Mouse (Mus musculus): Measurements from ENCODE around the gene Lsm4.

Gene Lsm4

GRCm38 (mm10) chr8:70678679-70679078 is 5.6 kb downstream of the Lsm4 start:
- no peak for DNase-seq (ENCODE audit: low spot score in 2 of 2)

- DNase-seq (ENCODE audit: low spot score in 2 of 2) = no peak
Observed at GRCm38 (mm10) chr8:70679404-70679803, 6.4 kb downstream of the Lsm4 start.

DNA sequence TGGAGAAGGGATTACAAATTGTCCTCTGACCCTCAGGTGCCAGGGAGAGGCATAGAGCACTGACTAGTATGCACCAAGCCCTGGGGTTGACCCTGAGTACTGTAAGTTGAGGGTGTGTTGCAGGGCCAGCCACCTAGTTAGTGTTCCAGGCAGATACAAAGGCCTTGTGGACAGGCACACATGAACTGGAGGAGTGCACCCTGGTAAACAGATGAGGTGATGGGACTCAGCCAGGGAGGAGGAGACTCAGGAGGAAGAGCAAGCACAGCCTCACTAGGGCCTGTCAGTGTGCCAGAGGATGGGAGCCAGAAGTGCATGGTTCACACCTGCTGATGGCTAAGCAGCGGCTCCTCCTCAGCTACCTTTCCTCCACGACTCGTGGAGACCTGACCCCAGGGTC is 7.0 kb downstream of the Lsm4 start:
- no peak for DNase-seq (ENCODE audit: low spot score in 2 of 2)

- DNase-seq (ENCODE audit: low spot score in 2 of 2) = no peak
Observed at GRCm38 (mm10) chr8:70681410-70681809, 8.4 kb downstream of the Lsm4 start.

DNA sequence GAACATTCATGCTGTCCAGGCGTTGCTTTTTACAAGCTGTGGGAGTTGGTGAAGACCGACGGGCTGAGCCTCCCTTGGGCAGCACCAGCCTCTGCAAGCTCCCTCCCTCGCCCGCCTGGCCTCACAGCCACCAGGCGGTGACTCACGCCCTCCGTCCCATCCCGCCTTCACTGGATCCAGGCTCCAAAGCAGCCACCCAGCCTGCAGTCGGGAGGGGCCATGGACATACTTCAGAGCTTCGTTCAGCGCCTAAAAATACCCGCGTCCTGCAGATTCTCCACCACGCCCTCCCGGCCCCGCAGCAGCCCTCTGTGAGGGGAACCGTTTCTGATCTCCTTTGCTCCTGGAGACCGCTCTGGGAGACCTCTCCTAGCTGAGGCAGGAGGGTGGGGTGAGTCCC is 9.1 kb downstream of the Lsm4 start:
- DNase-seq (ENCODE audit: low spot score in 2 of 2) = peak in 1 of 2 experiments; percentile 72

DNA sequence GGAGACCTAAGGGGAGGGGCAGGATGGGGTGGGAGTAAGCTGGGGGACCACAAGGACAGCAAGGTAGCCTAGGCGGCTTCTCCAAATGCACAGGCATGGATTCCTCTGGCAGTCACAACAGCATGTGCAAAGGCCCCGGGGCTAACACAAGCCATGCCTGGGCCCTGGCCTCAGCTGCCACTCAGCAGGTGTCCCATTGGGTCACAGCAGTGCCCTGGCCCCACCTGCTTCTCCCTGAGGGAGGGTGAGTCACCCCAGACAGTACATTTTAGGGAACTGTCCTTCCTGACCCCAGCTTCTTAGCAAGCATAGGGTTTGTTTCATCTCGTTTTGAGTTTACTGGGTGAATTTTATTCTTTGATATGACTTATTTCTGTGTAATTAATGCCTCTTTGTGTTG is 9.6 kb downstream of the Lsm4 start:
- no peak for DNase-seq (ENCODE audit: low spot score in 2 of 2)

DNA sequence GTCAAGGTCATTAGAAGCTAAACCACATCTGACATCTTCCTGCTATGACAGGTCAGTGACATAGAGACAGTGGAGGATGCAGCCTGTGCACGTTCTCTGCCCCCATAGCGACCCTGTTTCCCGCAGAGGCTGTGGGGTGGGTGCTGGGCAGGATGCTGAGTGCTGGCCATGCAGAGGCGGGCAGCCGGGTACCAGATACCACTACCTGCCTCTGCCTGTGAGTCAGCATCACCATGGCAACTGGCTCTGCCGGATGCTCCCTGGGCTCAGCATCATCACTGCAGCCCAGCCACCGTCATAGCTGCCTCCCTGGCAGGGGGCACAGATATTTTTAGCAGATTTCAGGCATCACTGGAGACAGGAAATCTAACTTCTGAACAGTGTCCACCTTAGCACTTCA is 11.2 kb downstream of the Lsm4 start:
- DNase-seq (ENCODE audit: low spot score in 2 of 2) = peak; percentile 84 to 91

DNA sequence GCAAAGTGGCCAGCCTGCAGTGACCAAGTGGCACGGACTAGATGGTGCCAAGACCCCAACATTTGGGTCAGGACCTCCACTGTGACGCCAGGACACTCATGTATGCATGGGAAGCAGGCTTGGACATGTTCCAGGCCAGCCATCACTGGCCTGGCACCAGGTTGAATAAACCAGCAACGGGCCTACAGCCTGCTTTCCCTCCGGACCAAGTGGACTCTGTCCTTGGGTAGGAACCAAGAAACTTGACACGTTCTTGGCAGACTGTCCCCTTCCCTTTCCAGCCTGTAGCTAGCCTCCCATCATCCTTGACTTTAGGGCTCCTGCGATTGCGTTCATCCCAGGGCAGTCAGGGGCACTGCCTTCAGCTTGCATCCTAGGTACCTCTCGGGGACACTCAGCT is 14.5 kb downstream of the Lsm4 start:
- no peak for DNase-seq (ENCODE audit: low spot score in 2 of 2)

DNA sequence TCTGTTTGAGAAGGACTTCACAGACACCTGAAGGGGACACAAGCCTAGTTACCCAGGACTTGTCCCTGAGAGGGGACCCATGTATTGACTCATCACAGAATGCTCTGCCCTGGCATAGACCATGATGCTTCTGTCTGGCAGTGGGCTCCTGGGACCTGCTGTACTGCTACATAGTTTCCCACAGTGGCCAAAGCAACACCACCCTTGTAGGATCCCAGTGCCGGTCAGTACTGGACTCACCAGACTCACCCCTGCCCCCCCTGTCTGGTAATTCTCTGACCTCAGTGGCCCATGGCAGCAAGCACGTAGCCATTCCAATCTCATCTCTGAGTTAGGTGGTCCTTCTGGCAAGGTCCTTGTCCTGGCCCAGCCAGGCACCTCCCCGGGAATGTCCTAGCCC is 15.1 kb downstream of the Lsm4 start:
- no peak for DNase-seq (ENCODE audit: low spot score in 2 of 2)

- no peak for DNase-seq (ENCODE audit: low spot score in 2 of 2)
Observed at GRCm38 (mm10) chr8:70689892-70690390, 16.9 kb downstream of the Lsm4 start.

GRCm38 (mm10) chr8:70691230-70691629 is 18.2 kb downstream of the Lsm4 start:
- no peak for DNase-seq (ENCODE audit: low spot score in 2 of 2)

DNA sequence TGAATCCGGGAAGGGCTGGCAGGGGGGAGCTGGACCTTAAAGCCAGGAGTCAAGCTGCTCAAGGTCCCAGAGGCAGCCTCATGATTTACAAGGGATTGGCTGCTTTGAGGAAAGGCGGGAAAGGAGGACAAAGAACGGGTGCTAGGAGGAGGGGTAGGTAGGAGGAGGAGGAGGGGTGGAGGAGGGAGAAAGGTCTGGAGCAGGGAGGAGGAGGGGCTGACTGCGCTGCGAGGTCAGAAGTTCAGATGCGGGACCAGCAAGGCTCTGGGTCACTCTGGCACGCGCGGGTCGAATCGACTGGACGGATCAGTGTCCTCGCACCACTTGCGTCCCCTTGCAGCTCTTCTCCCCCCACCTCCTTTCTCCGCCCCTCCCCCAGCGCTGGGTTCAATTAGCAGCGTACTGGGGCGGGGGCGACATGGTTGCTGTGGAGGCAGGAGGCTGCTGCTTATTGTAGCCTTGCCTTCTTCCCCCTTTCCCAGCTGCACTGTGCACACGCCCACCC is 18.7 kb downstream of the Lsm4 start:
- DNase-seq (ENCODE audit: low spot score in 2 of 2) = no peak

GRCm38 (mm10) chr8:70693636-70694035 is 20.6 kb downstream of the Lsm4 start:
- DNase-seq (ENCODE audit: low spot score in 2 of 2) = no peak

GRCm38 (mm10) chr8:70695318-70696018 is 22.4 kb downstream of the Lsm4 start:
- no peak for DNase-seq (ENCODE audit: low spot score in 2 of 2)

GRCm38 (mm10) chr8:70696019-70696885 is 23.2 kb downstream of the Lsm4 start:
- DNase-seq (ENCODE audit: low spot score in 2 of 2) = no peak

DNA sequence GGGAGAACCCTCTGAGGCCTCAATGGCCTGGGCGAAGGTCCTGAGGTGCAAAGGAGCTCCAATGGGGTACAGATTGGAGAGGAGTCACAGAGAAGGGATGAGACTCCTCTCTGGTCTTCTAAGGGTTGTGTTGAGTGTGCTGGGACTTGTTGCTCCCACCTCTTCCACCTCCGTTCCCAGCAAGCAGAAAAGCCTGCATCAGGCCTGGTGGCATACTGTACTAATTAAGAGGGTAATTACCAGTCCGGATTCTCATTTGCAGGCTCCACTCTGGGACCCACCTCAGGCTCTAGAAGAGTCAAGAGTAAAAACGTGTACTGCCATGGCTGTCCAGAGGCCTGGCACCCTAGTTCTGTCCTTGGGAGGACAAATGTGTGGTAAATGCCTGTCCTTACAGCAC is 23.9 kb downstream of the Lsm4 start:
- no peak for DNase-seq (ENCODE audit: low spot score in 2 of 2)

DNA sequence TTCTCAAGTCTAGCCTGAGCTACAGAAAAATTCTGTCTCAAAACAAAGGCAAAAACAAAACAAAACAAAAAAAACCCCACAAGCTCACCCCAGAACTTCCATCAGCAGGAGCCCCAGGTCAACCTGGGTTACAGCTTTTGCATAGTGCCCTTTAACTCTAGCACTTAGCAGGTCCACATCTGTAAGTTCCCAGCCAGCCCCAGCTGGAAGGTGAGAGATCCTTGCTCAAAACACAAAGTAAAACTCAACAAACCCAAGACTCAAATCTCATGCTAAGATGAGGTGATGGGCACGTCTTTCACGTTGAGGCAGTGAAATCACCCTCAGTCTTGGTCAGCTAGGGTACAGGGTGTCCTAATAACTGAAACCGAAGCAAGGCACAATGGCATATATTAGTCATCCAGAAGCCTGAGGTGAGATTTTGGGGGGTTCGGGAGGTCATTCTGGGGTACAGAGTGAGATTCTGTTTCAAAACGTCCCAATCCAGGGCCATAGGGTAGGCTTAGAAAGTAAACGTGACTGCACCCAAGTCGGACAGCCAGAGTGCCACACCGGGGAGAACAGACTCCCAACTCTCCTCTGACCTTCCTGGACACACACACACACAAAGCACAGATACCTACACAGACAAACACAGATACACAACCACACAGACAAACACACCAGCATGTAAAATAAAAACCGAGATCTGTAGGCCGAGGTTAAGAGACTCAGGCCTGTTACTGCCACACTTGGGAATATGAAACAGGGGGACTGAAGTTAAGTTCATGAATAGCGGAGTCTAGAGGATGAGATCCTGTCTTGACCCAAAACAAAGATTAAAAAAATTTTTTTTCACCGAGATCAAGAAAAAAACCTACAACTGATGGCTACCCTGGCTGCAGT is 24.6 kb downstream of the Lsm4 start:
- no peak for DNase-seq (ENCODE audit: low spot score in 2 of 2)

- peak; percentile 95 to 98 for DNase-seq (ENCODE audit: low spot score in 2 of 2)
Observed at GRCm38 (mm10) chr8:70698310-70699109, 25.5 kb downstream of the Lsm4 start, which contains the start of gene Jund. Gene Jund, plus strand, starts transcription at chr8:70698949.

DNA sequence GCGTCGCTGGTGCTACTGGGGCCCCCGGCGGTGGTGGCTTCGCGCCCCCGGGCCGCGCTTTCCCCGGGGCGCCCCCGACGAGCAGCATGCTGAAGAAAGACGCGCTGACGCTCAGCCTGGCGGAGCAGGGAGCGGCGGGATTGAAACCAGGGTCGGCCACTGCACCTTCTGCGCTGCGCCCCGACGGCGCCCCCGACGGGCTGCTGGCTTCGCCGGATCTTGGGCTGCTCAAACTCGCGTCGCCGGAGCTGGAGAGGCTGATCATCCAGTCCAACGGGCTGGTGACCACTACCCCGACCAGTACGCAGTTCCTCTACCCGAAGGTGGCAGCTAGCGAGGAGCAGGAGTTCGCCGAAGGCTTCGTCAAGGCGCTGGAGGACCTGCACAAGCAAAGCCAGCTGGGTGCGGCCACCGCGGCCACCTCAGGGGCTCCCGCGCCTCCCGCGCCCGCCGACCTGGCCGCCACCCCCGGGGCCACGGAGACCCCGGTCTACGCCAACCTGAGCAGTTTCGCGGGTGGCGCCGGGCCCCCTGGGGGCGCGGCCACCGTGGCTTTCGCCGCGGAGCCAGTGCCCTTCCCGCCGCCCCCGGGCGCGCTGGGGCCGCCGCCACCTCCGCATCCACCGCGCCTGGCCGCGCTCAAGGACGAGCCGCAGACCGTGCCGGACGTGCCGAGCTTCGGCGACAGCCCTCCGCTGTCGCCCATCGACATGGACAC is 26.2 kb downstream of the Lsm4 start:
- DNase-seq (ENCODE audit: low spot score in 2 of 2) = no peak
